In the genomic region with DNA sequence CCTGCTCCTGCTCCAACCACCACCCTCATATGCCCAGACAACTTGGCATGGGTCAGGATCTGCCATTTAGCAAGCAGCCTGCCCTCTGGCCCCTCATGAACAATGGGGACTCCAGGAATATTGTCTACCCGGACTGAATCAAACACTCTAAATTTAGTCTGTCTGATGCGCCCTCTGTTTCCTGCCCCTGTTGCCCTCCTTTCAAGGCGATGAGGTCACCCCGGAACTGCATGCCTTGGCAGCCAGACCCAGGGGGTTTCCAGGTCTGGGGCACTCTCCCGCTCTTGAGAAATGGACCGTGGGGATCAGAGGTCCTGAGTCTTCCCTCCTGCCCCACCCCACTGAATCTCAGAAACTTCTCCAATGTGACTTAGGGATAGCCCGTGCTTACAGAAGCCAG, we compare ENCODE assay signal across 12 mouse cellular contexts. TPM values are rescaled to one million over a fixed set of nuclear protein-coding genes. Genes with fewer than 3 reads are reported as not detected.
DNase-seq lines count a peak whose midpoint lies in the region; TF ChIP-seq lines count a peak whose summit lies in the region.
"Had no signal": no experiment of that assay in that cellular context is flagged by ENCODE, and none has a peak within 500 bp of the region (broad histone marks: within the 10 kb centered on the region; RNA-seq: fewer than 3 reads in every experiment).

No protein-coding gene starts in this region.

- TF ChIP-seq POLR2A in kidney, adult 2 months (IDR thresholded peaks at IDR 0.05; ENCODE audit: low read depth, low read length) = no peak
- no peak for TF ChIP-seq POLR2A in thymus, adult 2 months (IDR thresholded peaks at IDR 0.05; ENCODE audit: control insufficient read depth, extremely low read depth, insufficient read depth, low read length, poor library complexity)

- no peaks in the 10 kb centered on the region for H3K9me3 ChIP-seq in embryonic facial prominence, embryonic 10.5 days
- H3K9me3 ChIP-seq: forebrain, embryonic 15.5 days; midbrain, embryonic 13.5 days had no signal

- peak; percentile 45 for DNase-seq in kidney, adult 2 months
- DNase-seq in kidney, adult 11 months = no peak
- peak; percentile 38 for DNase-seq in thymus, adult 2 months
- DNase-seq in thymus, adult 18-20 months = no peak
- no peak for DNase-seq in embryonic facial prominence, embryonic 10.5 days (ENCODE audit: low spot score)
- peak; percentile 54 for DNase-seq in thymus, postnatal 4 days
- no peak for DNase-seq in adipocyte (ENCODE audit: low spot score)
- DNase-seq in spleen, postnatal 4 days (ENCODE audit: low spot score in 2 of 2) = no peak
- DNase-seq: cerebellum, postnatal 14 days had no signal

- no peak overlapping the region for H3K4me3 ChIP-seq in kidney, adult 2 months (ENCODE audit: insufficient read depth, low read depth, low read length)
- no peak overlapping the region for H3K4me3 ChIP-seq in thymus, adult 2 months (ENCODE audit: control insufficient read depth, insufficient read depth, low read length)
- H3K4me3 ChIP-seq in embryonic facial prominence, embryonic 10.5 days = no peak overlapping the region
- H3K4me3 ChIP-seq: forebrain, embryonic 15.5 days; midbrain, embryonic 13.5 days had no signal

- 34% methylated on average over 7 of the region's 7 CpGs for WGBS in kidney, adult 2 months
- 37% methylated on average over 7 of the region's 7 CpGs for WGBS in thymus, adult 2 months
- WGBS in embryonic facial prominence, embryonic 10.5 days = 62% methylated on average over 7 of the region's 7 CpGs

- no peaks in the 10 kb centered on the region for H3K27me3 ChIP-seq in kidney, adult 2 months (replicated peaks; ENCODE audit: control insufficient read depth, insufficient read depth, low read length)
- no peaks in the 10 kb centered on the region for H3K27me3 ChIP-seq in thymus, adult 2 months (ENCODE audit: control insufficient read depth, insufficient read depth, low read length)
- 0 out of 2 replicates have a peak, but pooled peaks cover 4% of the 10 kb centered on the region for H3K27me3 ChIP-seq in embryonic facial prominence, embryonic 10.5 days (replicated peaks; ENCODE audit: low read depth, poor library complexity, severe bottlenecking)
- H3K27me3 ChIP-seq: forebrain, embryonic 15.5 days; midbrain, embryonic 13.5 days had no signal

- H3K4me1 ChIP-seq in kidney, adult 2 months (ENCODE audit: control insufficient read depth, insufficient read depth, low read length) = peaks cover 13% of the 10 kb centered on the region
- H3K4me1 ChIP-seq in thymus, adult 2 months (replicated peaks; ENCODE audit: control insufficient read depth, insufficient read depth, low read length) = peaks cover 29% of the 10 kb centered on the region
- peaks cover 34% of the 10 kb centered on the region for H3K4me1 ChIP-seq in embryonic facial prominence, embryonic 10.5 days

- TF ChIP-seq CTCF in kidney, adult 2 months (conservative IDR thresholded peaks at IDR 0.05; ENCODE audit: insufficient read depth, insufficient read length, low read depth, low read length) = no peak
- TF ChIP-seq CTCF in thymus, adult 2 months (IDR thresholded peaks at IDR 0.05; ENCODE audit: borderline replicate concordance, control insufficient read depth, extremely low read depth, insufficient read depth, low read length, poor library complexity) = no peak

- no peaks in the 10 kb centered on the region for H3K36me3 ChIP-seq in kidney, adult 2 months (ENCODE audit: control insufficient read depth, insufficient read depth, low read length)
- no peaks in the 10 kb centered on the region for H3K36me3 ChIP-seq in thymus, adult 2 months (ENCODE audit: control insufficient read depth, insufficient read depth, low read length)
- no peaks in the 10 kb centered on the region for H3K36me3 ChIP-seq in embryonic facial prominence, embryonic 10.5 days (replicated peaks)
- H3K36me3 ChIP-seq: forebrain, embryonic 15.5 days; midbrain, embryonic 13.5 days had no signal

- H3K27ac ChIP-seq in kidney, adult 2 months (ENCODE audit: insufficient read depth, low read depth, low read length) = no peak overlapping the region
- no peak overlapping the region for H3K27ac ChIP-seq in thymus, adult 2 months (ENCODE audit: control insufficient read depth, insufficient read depth, low read length)
- peak overlapping the region; percentile 51; the same call in 1 of the 2 replicates for H3K27ac ChIP-seq in embryonic facial prominence, embryonic 10.5 days (replicated peaks)
- H3K27ac ChIP-seq: forebrain, embryonic 15.5 days; midbrain, embryonic 13.5 days; stomach, postnatal 0 days had no signal

RNA-seq across cellular contexts. Expression of a gene that starts 10.8 kb away (rescaled TPM):
- polyA plus RNA-seq in kidney, adult 2 months (2012; rRNA removed) = 32.2 and 33.4 TPM in 2 replicates
- polyA plus RNA-seq in thymus, adult 2 months (2012; rRNA removed) = 10.9 and 11.6 TPM in 2 replicates
- 1.4 and 1.6 TPM in 2 replicates for polyA plus RNA-seq in embryonic facial prominence, embryonic 10.5 days (2016; fragmentation: Nextera tagmentation; extraction: Ambion mirVana)

RNA-seq across cellular contexts. Expression of a gene that starts 54.7 kb away (rescaled TPM):
- 41.3 and 44.1 TPM in 2 replicates for polyA plus RNA-seq in kidney, adult 2 months (2012; rRNA removed)
- 61.9 and 72.6 TPM in 2 replicates for polyA plus RNA-seq in thymus, adult 2 months (2012; rRNA removed)
- 2.1 and 2.4 TPM in 2 replicates for polyA plus RNA-seq in embryonic facial prominence, embryonic 10.5 days (2016; fragmentation: Nextera tagmentation; extraction: Ambion mirVana)

Comparison
In these comparisons a context has a peak if more than half of its experiments do, and no peak if none do; other contexts are left out.
1. DNase-seq: peak in kidney, adult 2 months (single experiment), thymus, adult 2 months (single experiment) and thymus, postnatal 4 days (single experiment); none in kidney, adult 11 months (single experiment), thymus, adult 18-20 months (0 of 2), embryonic facial prominence, embryonic 10.5 days (single experiment), adipocyte (single experiment) and spleen, postnatal 4 days (0 of 2).
2. RNA of a gene that starts 54.7 kb away (polyA plus RNA-seq): 61.9 to 72.6 TPM in thymus, adult 2 months and 41.3 to 44.1 TPM in kidney, adult 2 months; 2.1 to 2.4 TPM in embryonic facial prominence, embryonic 10.5 days; every median in the first group is over 10 times any median in the second.